Mouse (Mus musculus) adrenal gland, adult 8-10 months (tissue): ENCODE results near the gene Atp5d. TPM values are rescaled to one million over a fixed set of nuclear protein-coding genes. Genes with fewer than 3 reads are reported as not detected.

Experiments
- DNase-seq: peaks from one replicate; pipeline ENCODE4 v3.0.0; 2022
- total RNA-seq, 4 experiments: library from RNA; stranded (reverse); gene quantifications; 2 replicates each; pipeline ENCODE4 v1.2.4; 2022

The Atp5d gene
- total RNA-seq, 4 experiments from 2014 or later: 380 to 452 (median 425) TPM

DNA sequence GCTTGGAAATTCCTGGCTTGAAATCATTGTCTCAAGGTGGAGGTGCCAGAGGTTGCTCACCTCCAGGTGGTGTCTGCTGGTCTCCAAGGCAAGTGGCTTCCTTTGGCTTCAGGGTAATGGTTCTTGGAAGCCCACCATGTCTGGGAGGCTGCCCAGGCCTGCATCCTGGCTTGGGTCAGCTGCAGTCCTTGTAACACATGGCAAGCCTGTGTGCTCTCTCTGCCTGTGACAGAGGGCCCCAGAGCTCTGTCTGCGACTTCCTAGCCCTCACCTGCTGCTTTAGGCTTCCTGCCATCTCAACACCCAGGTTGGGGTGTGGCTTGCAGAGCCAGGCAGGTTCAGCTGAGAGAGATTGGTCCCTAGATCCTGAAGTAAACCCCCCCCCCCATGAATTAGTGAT lies 20.7 kb upstream of the Atp5d start:
- no peak for DNase-seq

- no peak for DNase-seq
Measured at GRCm38 (mm10) chr10:80118552-80118951, 19.9 kb upstream of the Atp5d start.

- no peak for DNase-seq
Measured at GRCm38 (mm10) chr10:80120146-80120545, 18.3 kb upstream of the Atp5d start.

DNA sequence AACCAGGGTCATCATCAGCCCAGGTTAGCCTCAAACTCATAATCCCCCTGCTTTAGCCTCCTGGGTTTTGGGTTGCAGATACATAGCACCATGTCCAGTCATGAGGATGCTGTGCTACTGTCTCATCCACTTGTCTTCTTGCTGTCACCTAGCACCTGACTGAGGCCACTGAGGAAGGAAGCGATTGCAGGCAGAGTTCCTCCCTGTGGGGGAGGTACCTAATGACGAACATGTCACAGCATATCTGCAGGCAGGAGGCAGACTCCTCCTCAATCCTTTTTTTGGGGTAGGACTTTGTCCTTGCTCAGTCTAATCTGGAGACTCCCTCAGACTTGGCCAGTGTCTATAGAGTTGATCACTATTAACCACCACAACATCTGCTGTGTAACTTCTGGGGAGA lies 16.8 kb upstream of the Atp5d start:
- no peak for DNase-seq

- DNase-seq: no peak
Measured at GRCm38 (mm10) chr10:80123932-80124562, 14.4 kb upstream of the Atp5d start.

DNA sequence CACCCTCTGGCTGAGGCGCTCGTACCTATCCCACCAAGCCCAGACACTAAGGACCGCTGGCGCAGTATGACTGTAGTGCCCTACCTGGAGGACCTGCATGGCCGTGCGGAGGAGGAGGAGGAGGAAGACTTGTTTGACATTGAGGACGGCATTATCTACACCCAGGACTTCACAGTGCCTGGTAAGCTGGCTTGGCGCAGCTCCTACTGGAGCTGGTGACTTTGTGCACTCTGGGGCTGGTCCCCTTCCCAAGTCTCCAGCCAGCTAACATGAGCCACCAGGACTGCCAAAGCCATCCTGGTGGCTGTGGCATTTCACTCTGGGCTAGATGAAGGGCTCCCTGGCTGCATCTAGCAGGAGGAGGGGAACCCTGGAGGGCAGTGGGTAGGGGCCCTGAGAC lies 10.5 kb upstream of the Atp5d start:
- no peak for DNase-seq

- DNase-seq: no peak
Measured at GRCm38 (mm10) chr10:80129846-80130245, 8.6 kb upstream of the Atp5d start.

GRCm38 (mm10) chr10:80130403-80131031 lies 7.9 kb upstream of the Atp5d start:
- DNase-seq: peak; percentile 11

DNA sequence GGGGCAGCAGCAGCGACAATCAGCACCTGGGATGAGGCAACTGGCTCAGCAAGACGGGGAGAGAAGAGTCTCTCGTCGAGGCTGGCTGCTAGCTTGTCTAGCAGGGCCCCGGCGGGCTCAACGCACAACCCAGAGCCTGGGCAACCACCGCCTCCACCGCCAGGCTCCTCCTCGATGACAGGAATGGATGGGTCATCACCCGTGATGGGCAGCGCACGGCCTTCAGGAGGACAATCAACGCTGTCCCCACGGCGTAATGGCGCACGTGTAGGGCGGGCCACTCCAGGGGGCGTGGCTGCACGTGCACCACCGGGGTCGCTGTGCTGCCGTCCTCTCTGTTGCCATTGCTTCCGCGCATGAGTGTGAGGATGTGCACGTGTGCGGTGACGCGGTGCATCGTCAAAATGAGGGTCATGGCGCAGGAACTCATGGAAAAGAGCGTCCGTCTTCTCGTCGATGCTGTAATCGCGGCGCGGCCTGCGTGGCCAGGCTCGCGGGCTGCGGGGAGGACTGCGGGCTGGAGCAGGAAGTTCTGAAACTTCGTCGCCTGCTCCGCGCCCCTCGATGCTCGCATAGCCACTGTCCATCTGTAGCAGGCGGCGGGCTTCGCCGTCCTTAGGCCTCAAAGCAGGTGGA lies 7.0 kb upstream of the Atp5d start:
- peak; percentile 52 for DNase-seq

- DNase-seq: peak; percentile 9
Measured at GRCm38 (mm10) chr10:80131952-80132350, 6.5 kb upstream of the Atp5d start.

- no peak for DNase-seq
Measured at GRCm38 (mm10) chr10:80133226-80133849, 5.1 kb upstream of the Atp5d start.

- no peak for DNase-seq
Measured at GRCm38 (mm10) chr10:80134421-80134820, 4.0 kb upstream of the Atp5d start.

- DNase-seq: no peak
Measured at GRCm38 (mm10) chr10:80135161-80135560, 3.3 kb upstream of the Atp5d start.

DNA sequence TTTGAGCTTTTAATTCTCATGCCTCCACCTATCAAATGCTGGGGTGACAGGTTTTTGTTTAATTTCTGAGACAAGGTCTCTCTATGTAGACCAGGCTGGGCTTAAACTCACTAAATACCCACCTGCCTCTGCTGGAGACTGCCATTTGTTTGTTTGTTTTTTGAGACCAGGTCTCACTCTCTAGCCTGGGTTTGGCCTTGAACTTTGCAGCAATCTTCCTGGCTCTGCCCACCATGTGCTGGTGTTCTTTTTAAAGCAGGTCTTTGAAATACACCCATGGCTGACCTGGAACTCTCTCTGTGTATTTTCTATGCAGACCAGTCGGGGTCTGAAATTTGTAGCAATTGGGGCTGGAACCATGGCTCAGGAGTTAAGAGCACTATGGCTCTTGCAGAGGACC lies 2.8 kb upstream of the Atp5d start:
- no peak for DNase-seq

GRCm38 (mm10) chr10:80136179-80136951 lies 2.1 kb upstream of the Atp5d start:
- no peak for DNase-seq

DNA sequence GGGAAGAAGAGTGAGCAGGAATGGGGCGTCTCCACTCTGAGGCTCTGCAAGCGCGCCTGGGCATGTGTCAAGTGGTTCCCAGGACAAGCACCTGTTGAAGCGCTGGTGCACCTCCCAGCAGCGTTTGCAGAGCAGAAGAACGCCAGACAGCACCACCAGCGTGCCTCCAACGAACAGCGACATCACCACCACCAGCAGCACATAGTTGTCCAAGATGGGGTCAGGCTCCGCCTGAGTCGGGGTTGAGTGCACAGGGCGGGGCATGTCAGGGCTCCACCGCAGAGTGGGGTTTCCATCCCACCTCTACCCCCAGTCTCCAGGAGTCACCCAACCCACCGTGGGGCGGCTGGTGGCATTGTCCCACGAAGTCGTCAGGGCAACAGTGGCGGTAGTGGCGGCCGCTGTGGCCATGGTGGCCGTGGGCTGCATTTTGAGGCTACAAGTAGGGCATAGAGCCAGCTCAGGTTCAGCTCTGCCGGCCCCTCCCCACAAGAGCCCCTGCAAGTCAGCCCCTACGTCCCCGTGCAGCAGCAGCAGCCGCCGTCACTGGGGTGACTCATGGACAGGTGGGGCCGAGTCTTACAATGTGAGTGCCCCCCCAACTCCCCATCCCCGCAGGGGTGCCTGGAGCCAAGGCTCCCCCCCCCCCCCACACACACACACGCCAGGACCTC lies 1.3 kb upstream of the Atp5d start:
- no peak for DNase-seq

- DNase-seq: no peak
Measured at GRCm38 (mm10) chr10:80137626-80138552, 543 bp upstream of the Atp5d start.

DNA sequence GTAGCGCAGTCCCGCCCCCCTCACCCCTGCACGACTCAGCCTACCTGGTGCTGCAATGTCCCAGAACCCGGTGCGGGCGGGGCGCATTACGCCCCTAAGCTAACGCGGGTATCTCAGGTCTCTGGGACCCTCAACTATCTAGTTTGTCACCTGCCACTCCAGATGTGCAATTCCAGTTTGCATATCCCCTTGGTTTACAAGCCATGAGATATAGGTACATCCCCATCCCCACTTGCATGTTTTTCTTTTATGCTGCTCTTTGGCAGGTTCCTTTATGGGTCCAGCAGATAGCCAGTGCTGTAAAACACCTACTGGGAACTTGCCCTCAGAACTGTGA lies 975 bp downstream of the Atp5d start:
- DNase-seq: no peak

GRCm38 (mm10) chr10:80139975-80140665 lies 1.7 kb downstream of the Atp5d start:
- DNase-seq: no peak

- no peak for DNase-seq
Measured at GRCm38 (mm10) chr10:80140666-80141035, 2.2 kb downstream of the Atp5d start, which contains the start of gene Cbarp. TSS of gene Cbarp (minus strand) at chr10:80140835.

GRCm38 (mm10) chr10:80141243-80141642 lies 2.8 kb downstream of the Atp5d start:
- DNase-seq: peak; percentile 97
